Mouse (Mus musculus) CH12.LX (cell line): ENCODE data around the gene Ibsp. TPM values are rescaled to one million over a fixed set of nuclear protein-coding genes. Genes with fewer than 3 reads are reported as not detected.

Experiments
- DNase-seq: peaks from one replicate; pipeline ENCODE4 v3.0.0-alpha.2; 2013; ENCODE audit errors: extremely low read depth
- H3K27ac ChIP-seq: 2 replicates; pipeline ENCODE4 v1.5.1; 2012; ENCODE audit warnings: low read depth, mild to moderate bottlenecking, control low read depth, moderate library complexity; ENCODE audit not compliant: insufficient read depth
- H3K27me3 ChIP-seq: replicated peaks from 2 replicates; pipeline ENCODE3; 2012; ENCODE audit warnings: inconsistent platforms
- H3K36me3 ChIP-seq, 2 experiments: replicated peaks in 1 of 2; 2 replicates each; pipeline versions ENCODE3 to v1.6.1; 2012; ENCODE audit warnings: inconsistent platforms in 1 of 2, low read length in 1 of 2, mild to moderate bottlenecking in 1 of 2, mixed read lengths in 1 of 2, moderate library complexity in 1 of 2; ENCODE audit not compliant: control insufficient read depth in 1 of 2, insufficient read depth in 1 of 2
- H3K4me1 ChIP-seq, 2 experiments: 2 replicates each; pipeline ENCODE4 v1.6.1; 2012; ENCODE audit warnings: inconsistent platforms in 1 of 2, moderate library complexity in 1 of 2; ENCODE audit not compliant: insufficient read depth in 2 of 2, control insufficient read depth in 1 of 2
- H3K4me2 ChIP-seq: 2 replicates; pipeline ENCODE4 v1.6.1; 2012; ENCODE audit warnings: low read depth, mild to moderate bottlenecking, control low read depth; ENCODE audit not compliant: poor library complexity, insufficient read depth, severe bottlenecking
- H3K4me3 ChIP-seq, 3 experiments: fragments of 150-350 bp in 1 of 3; sonication (generic) in 1 of 3; replicated peaks in 1 of 3; 2 replicates each; pipeline versions ENCODE3 to v1.5.1; 2011 to 2012; ENCODE audit warnings: low read depth in 2 of 3, low read length in 2 of 3, mild to moderate bottlenecking in 2 of 3, moderate library complexity in 2 of 3, control low read depth in 1 of 3, improper control_type of control experiment in 1 of 3, inconsistent platforms in 1 of 3, mixed read lengths in 1 of 3; ENCODE audit not compliant: poor library complexity in 1 of 3
- H3K79me2 ChIP-seq: replicated peaks from 2 replicates; pipeline ENCODE4 v1.6.1; 2012; ENCODE audit warnings: mild to moderate bottlenecking, moderate library complexity; ENCODE audit not compliant: control insufficient read depth, poor library complexity, insufficient read depth, severe bottlenecking; ENCODE audit errors: extremely low read depth
- H3K9ac ChIP-seq: 2 replicates; pipeline ENCODE4 v1.6.1; 2012; ENCODE audit warnings: low read depth, mild to moderate bottlenecking, control low read depth, moderate library complexity; ENCODE audit not compliant: insufficient read depth
- H3K9me3 ChIP-seq: replicated peaks from 2 replicates; pipeline ENCODE3; 2012; ENCODE audit warnings: low read length, inconsistent platforms, mixed read lengths
- BHLHE40 ChIP-seq: IDR thresholded peaks from 2 replicates; pipeline ENCODE4 v1.6.1; 2011; ENCODE audit warnings: mild to moderate bottlenecking, low read depth, low read length, improper control_type of control experiment
- CTCF ChIP-seq, 2 experiments: IDR thresholded peaks in 1 of 2; conservative IDR thresholded peaks in 1 of 2; 2 replicates each; pipeline ENCODE4 v1.5.1; 2011 to 2012; ENCODE audit warnings: low read depth in 2 of 2, low read length in 2 of 2, improper control_type of control experiment in 1 of 2, inconsistent platforms in 1 of 2, mild to moderate bottlenecking in 1 of 2, moderate library complexity in 1 of 2
- ELF1 ChIP-seq: IDR thresholded peaks from 2 replicates; pipeline ENCODE4 v1.6.1; 2014; ENCODE audit warnings: low read depth, mild to moderate bottlenecking, inconsistent platforms, low read length, improper control_type of control experiment
- ETS1 ChIP-seq: conservative IDR thresholded peaks from 2 replicates; pipeline ENCODE4 v1.6.1; 2012; ENCODE audit warnings: low read depth, mild to moderate bottlenecking, inconsistent platforms, low read length, improper control_type of control experiment, moderate library complexity
- HCFC1 ChIP-seq: IDR thresholded peaks from 2 replicates; pipeline ENCODE4 v1.6.1; 2012; ENCODE audit warnings: low read depth, mild to moderate bottlenecking, inconsistent platforms, low read length, improper control_type of control experiment
- JUN ChIP-seq: IDR thresholded peaks from 2 replicates; pipeline ENCODE4 v1.6.1; 2011; ENCODE audit warnings: low read depth, mild to moderate bottlenecking, low read length, improper control_type of control experiment, moderate library complexity; ENCODE audit not compliant: insufficient read depth
- KAT2A ChIP-seq: IDR thresholded peaks from 2 replicates; pipeline ENCODE4 v1.6.1; 2012; ENCODE audit warnings: low read length, improper control_type of control experiment, inconsistent platforms; ENCODE audit not compliant: insufficient replicate concordance
- MAX ChIP-seq: IDR thresholded peaks from 2 replicates; pipeline ENCODE4 v1.6.1; 2011; ENCODE audit warnings: low read length, improper control_type of control experiment
- MAZ ChIP-seq: IDR thresholded peaks from 2 replicates; pipeline ENCODE4 v1.6.1; 2012; ENCODE audit warnings: low read depth, mild to moderate bottlenecking, inconsistent platforms, low read length, improper control_type of control experiment, moderate library complexity
- MXI1 ChIP-seq: IDR thresholded peaks from 2 replicates; pipeline ENCODE4 v1.6.1; 2011; ENCODE audit warnings: mild to moderate bottlenecking, low read depth, low read length, improper control_type of control experiment
- MYC ChIP-seq: IDR thresholded peaks from 2 replicates; pipeline ENCODE4 v1.6.1; 2011; ENCODE audit warnings: low read depth, mild to moderate bottlenecking, improper control_type of control experiment, low read length
- NELFE ChIP-seq: IDR thresholded peaks from 2 replicates; pipeline ENCODE4 v1.6.1; 2011; ENCODE audit warnings: low read depth, low read length, improper control_type of control experiment
- NRF1 ChIP-seq: IDR thresholded peaks from 2 replicates; pipeline ENCODE4 v1.6.1; 2014; ENCODE audit warnings: low read depth, mild to moderate bottlenecking, inconsistent platforms, low read length, improper control_type of control experiment, moderate library complexity
- PAX5 ChIP-seq: IDR thresholded peaks from 2 replicates; pipeline ENCODE4 v1.6.1; 2012; ENCODE audit warnings: low read length, inconsistent platforms, mixed read lengths
- POLR2AphosphoS2 ChIP-seq: IDR thresholded peaks from 2 replicates; pipeline ENCODE4 v1.6.1; 2011; ENCODE audit warnings: low read depth, low read length, improper control_type of control experiment
- RAD21 ChIP-seq: IDR thresholded peaks from 2 replicates; pipeline ENCODE4 v1.6.1; 2011; ENCODE audit warnings: low read depth, mild to moderate bottlenecking, low read length, improper control_type of control experiment, moderate library complexity
- RCOR1 ChIP-seq: conservative IDR thresholded peaks from 2 replicates; pipeline ENCODE4 v1.6.1; 2012; ENCODE audit warnings: low read depth, mild to moderate bottlenecking, inconsistent platforms, low read length, improper control_type of control experiment
- SMC3 ChIP-seq: IDR thresholded peaks from 2 replicates; pipeline ENCODE4 v1.6.1; 2011; ENCODE audit warnings: low read depth, low read length, improper control_type of control experiment
- TBP ChIP-seq: conservative IDR thresholded peaks from 2 replicates; pipeline ENCODE4 v1.6.1; 2011; ENCODE audit warnings: low read depth, low read length, improper control_type of control experiment
- TCF12 ChIP-seq: IDR thresholded peaks from 2 replicates; pipeline ENCODE4 v1.6.1; 2014; ENCODE audit warnings: low read depth, mild to moderate bottlenecking, inconsistent platforms, low read length, improper control_type of control experiment
- UBTF ChIP-seq: IDR thresholded peaks from 2 replicates; pipeline ENCODE4 v1.6.1; 2012; ENCODE audit warnings: low read depth, mild to moderate bottlenecking, inconsistent platforms, low read length, improper control_type of control experiment, moderate library complexity
- USF1 ChIP-seq: IDR thresholded peaks from 2 replicates; pipeline ENCODE4 v1.6.1; 2014; ENCODE audit warnings: low read depth, mild to moderate bottlenecking, inconsistent platforms, low read length, improper control_type of control experiment
- USF2 ChIP-seq: conservative IDR thresholded peaks from 2 replicates; pipeline ENCODE4 v1.6.1; 2011; ENCODE audit warnings: low read depth, low read length, improper control_type of control experiment
- ZC3H11A ChIP-seq: IDR thresholded peaks from 2 replicates; pipeline ENCODE4 v1.6.1; 2012; ENCODE audit warnings: low read depth, mild to moderate bottlenecking, inconsistent platforms, low read length, improper control_type of control experiment
- ZMIZ1 ChIP-seq: IDR thresholded peaks from 2 replicates; pipeline ENCODE4 v1.6.1; 2012; ENCODE audit warnings: low read depth, mild to moderate bottlenecking, inconsistent platforms, low read length, improper control_type of control experiment
- dilution Hi-C: fragments of 300-500 bp; cut with MboI; formaldehyde crosslinking; loops from 2 replicates; pipeline ENCODE4 v1.14.3; 2020; ENCODE audit warnings: low sequenced_read_pairs; ENCODE audit not compliant: extremely low pct_unique_long_range_greater_than_20kb, extremely low pct_ligation_motif_present
- in situ Hi-C: fragments of 300-500 bp; cut with MboI; formaldehyde crosslinking; loops from 3 replicates; pipeline ENCODE4 v1.14.3; 2019; ENCODE audit warnings: low sequenced_read_pairs, low pct_ligation_motif_present, low pct_unique_long_range_greater_than_20kb, mixed read lengths
- polyA plus RNA-seq: library from polyadenylated mRNA; unstranded; fragments of >175 nt; gene quantifications from 2 replicates; pipeline ENCODE4 v1.2.1, GENCODE M21; 2012; ENCODE audit warnings: low read depth; ENCODE audit not compliant: insufficient read length
- total RNA-seq, 2 experiments: library from RNA; depleted of rRNA; stranded (reverse); fragments of 300-350 nt in 1 of 2; fragments of >200 nt in 1 of 2; gene quantifications; 2 replicates each; pipeline ENCODE4 v1.2.3; 2012 to 2014

Ibsp gene
- total and polyA plus RNA-seq, 3 experiments: not detected

DNA sequence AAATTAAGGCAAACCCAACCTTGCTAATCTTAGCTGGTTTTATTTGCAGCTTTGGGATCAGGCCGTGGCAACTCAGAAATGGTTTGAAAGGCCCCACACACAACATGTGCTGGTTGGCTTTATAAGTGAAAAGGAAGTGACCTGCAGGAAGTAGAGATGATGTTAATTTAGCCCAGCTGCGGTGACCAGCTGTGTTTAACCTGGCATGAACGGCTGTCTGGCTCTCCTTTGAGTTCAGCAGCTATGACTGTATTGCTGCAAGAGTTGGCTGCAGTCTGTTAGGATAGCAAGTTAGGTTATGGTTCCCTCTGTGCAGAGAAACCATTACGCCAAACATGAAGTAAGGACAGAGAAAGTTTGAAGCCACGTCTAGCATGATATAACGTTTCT lies 46.3 kb downstream of the Ibsp start:
- Histone ChIP-seq H3K27me3 (no peaks in the 10 kb centered on the region), H3K4me3 (no peak overlapping the region), H3K27ac (no peak overlapping the region), H3K36me3 (no peaks in the 10 kb centered on the region), H3K9me3 (no peaks in the 10 kb centered on the region), H3K79me2 (no peaks in the 10 kb centered on the region), H3K9ac (no peak overlapping the region), H3K4me2 (no peak overlapping the region), H3K4me1 (peaks cover 3 to 8% of the 10 kb centered on the region in 2 experiments)
- TF ChIP-seq MAX (0 out of 2 replicates have a peak, but pooled peaks have one; percentile 3), TBP (no peak)
- peak; percentile 45 for DNase-seq
- in situ Hi-C loops: loop anchor here (25.0 kb wide), 2 partner anchors 233 to 967 kb away; partner anchors contain the start of gene Sparcl1
- dilution Hi-C loops: no loop called here

DNA sequence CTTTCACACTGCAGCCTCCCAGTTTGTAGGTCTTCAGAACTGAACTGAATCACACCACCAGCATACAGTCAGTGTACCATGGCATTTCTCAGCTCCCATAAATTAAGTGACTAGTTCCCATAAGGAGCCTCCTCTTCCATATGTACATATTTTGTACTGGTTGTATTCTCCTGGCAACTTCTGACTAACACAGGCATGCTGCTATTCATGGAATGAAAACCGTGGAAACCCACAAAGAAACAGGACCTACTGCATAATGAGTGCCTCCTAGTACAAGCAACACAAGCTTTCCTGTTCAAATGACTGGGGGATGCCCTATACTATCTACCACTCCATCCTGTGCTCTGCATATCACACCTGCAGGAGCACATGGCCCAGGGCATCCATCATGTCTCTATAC lies 52.1 kb downstream of the Ibsp start:
- DNase-seq: no peak
- dilution Hi-C loops: no loop called here
- in situ Hi-C loops: no loop called here

DNA sequence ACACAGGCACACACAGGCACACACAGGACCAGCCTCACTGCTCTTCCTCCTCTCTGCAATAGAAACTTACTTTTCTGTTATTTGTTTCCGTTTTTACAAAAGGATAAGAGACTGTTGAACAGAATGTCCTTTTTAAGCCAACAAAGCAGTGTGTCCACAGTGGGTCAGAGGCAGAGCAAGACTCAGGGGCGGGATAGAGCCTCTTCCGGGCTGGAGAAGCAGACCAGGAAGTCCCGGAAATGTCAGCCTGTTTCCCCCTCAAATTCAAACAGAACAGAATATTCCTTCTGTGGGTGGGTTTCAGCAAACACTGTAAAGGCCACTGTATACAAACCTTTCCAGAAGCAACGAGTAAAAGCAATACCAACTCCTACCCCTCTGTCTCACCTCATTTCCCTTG lies 52.9 kb downstream of the Ibsp start:
- no peak for DNase-seq
- no peak overlapping the region for H3K9ac ChIP-seq
- H3K4me2 ChIP-seq: no peak overlapping the region
- no peaks in the 10 kb centered on the region for H3K79me2 ChIP-seq
- H3K4me1 ChIP-seq: peaks cover 0 to 11% of the 10 kb centered on the region in 2 experiments; a peak in 3 of 4 replicates
- in situ Hi-C loops (no loop called here), dilution Hi-C loops (no loop called here)
- no peaks in the 10 kb centered on the region for H3K27me3 ChIP-seq
- no peak overlapping the region for H3K27ac ChIP-seq
- no peak overlapping the region for H3K4me3 ChIP-seq
- no peaks in the 10 kb centered on the region for H3K36me3 ChIP-seq
- TF ChIP-seq ZC3H11A: no peak
- TF ChIP-seq KAT2A: no peak
- no peak for TF ChIP-seq POLR2AphosphoS2
- TF ChIP-seq UBTF: no peak
- no peak for TF ChIP-seq ETS1
- TF ChIP-seq BHLHE40: no peak
- no peak for TF ChIP-seq JUN
- no peak for TF ChIP-seq HCFC1
- TF ChIP-seq RAD21: no peak
- no peak for TF ChIP-seq SMC3
- TF ChIP-seq TCF12: no peak
- TF ChIP-seq MYC: no peak
- no peak for TF ChIP-seq NRF1
- no peak for TF ChIP-seq NELFE
- TF ChIP-seq CTCF (conservative IDR thresholded peaks at IDR 0.05 in 1 of 2, IDR thresholded peaks at IDR 0.05 in 1 of 2; ENCODE audit: low read depth in 2 of 2, low read length in 2 of 2): no peak
- TF ChIP-seq USF2: no peak
- TF ChIP-seq ZMIZ1: no peak
- TF ChIP-seq RCOR1: no peak
- peaks cover 2% of the 10 kb centered on the region for H3K9me3 ChIP-seq

More for the DNA sequence above, 52.1 kb downstream of the Ibsp start:
- peaks cover 0 to 11% of the 10 kb centered on the region in 2 experiments; a peak in 3 of 4 replicates for H3K4me1 ChIP-seq
- TF ChIP-seq RCOR1: no peak
- no peak for TF ChIP-seq MAZ
- no peak for TF ChIP-seq UBTF
- TF ChIP-seq USF1: no peak
- TF ChIP-seq ETS1: no peak
- TF ChIP-seq MXI1: no peak
- no peak for TF ChIP-seq ELF1
- no peak for TF ChIP-seq NRF1
- TF ChIP-seq NELFE: no peak
- no peak for TF ChIP-seq PAX5
- TF ChIP-seq, all 38 proteins: peak for 0
- no peak overlapping the region for H3K9ac ChIP-seq
- H3K79me2 ChIP-seq: no peaks in the 10 kb centered on the region
- H3K4me3 ChIP-seq: no peak overlapping the region
- H3K4me2 ChIP-seq: no peak overlapping the region
- H3K27me3 ChIP-seq: no peaks in the 10 kb centered on the region
- peaks cover 2% of the 10 kb centered on the region for H3K9me3 ChIP-seq
- H3K27ac ChIP-seq: no peak overlapping the region
- H3K36me3 ChIP-seq: no peaks in the 10 kb centered on the region
